Mouse (Mus musculus) hindbrain, embryonic 11.5 days (tissue): Measurements from ENCODE around the gene 4921517D22Rik. TPM values are rescaled to one million over a fixed set of nuclear protein-coding genes. Genes with fewer than 3 reads are reported as not detected.

Experiments used
- ATAC-seq: fragments of 200-750 bp; cut with Nextera tagmentation; 2 replicates; pipeline ENCODE4 v1.8.0; 2017; ENCODE audit warnings: mild to moderate bottlenecking, moderate TSS enrichment, moderate library complexity; ENCODE audit not compliant: low FRiP score
- DNase-seq: peaks from one replicate; pipeline ENCODE4 v3.0.0-alpha.2; 2015; ENCODE audit warnings: low spot score
- H3K27ac ChIP-seq: fragments of 300-500 bp; sonication (generic); 2 replicates; pipeline ENCODE4 v1.5.1; 2014; ENCODE audit warnings: mild to moderate bottlenecking, low read depth, low read length
- H3K27me3 ChIP-seq: fragments of 300-500 bp; sonication (generic); 2 replicates; pipeline ENCODE4 v1.6.1; 2014; ENCODE audit warnings: mild to moderate bottlenecking, low read length, moderate library complexity, mixed read lengths; ENCODE audit not compliant: control insufficient read depth, insufficient read depth
- H3K36me3 ChIP-seq: fragments of 300-500 bp; sonication (generic); 2 replicates; pipeline ENCODE4 v1.6.1; 2014; ENCODE audit warnings: mild to moderate bottlenecking, low read length, moderate library complexity, mixed read lengths; ENCODE audit not compliant: control insufficient read depth, insufficient read depth
- H3K4me1 ChIP-seq: fragments of 300-500 bp; sonication (generic); replicated peaks from 2 replicates; pipeline ENCODE4 v1.6.1; 2014; ENCODE audit warnings: low read length, mixed read lengths; ENCODE audit not compliant: control insufficient read depth, insufficient read depth
- H3K4me2 ChIP-seq: fragments of 300-500 bp; sonication (generic); replicated peaks from 2 replicates; pipeline ENCODE4 v1.6.1; 2014; ENCODE audit warnings: mild to moderate bottlenecking, low read depth, low read length
- H3K4me3 ChIP-seq: fragments of 300-500 bp; sonication (generic); 2 replicates; pipeline ENCODE4 v1.5.1; 2014; ENCODE audit warnings: low read depth, low read length
- H3K9ac ChIP-seq: fragments of 300-500 bp; sonication (generic); 2 replicates; pipeline ENCODE4 v1.6.1; 2014; ENCODE audit warnings: low read depth, low read length
- H3K9me3 ChIP-seq: fragments of 300-500 bp; sonication (generic); 2 replicates; pipeline ENCODE4 v1.6.1; 2016; ENCODE audit warnings: low read length; ENCODE audit not compliant: control insufficient read depth
- WGBS: fragments of 180-500 bp; shearing (Covaris S2); extraction: QIAGEN DNeasy Blood & Tissue Kit; methylation state at CpG from one replicate; pipeline ENCODE4 v1.1.7; 2014; 5-methylcytosine and 5-hydroxymethylcytosine counted together
- polyA plus RNA-seq: library from polyadenylated mRNA; unstranded; fragments of >200 nt; fragmentation: Nextera tagmentation; extraction: Ambion mirVana; gene quantifications from 2 replicates; pipeline ENCODE4 v1.2.1, GENCODE M21; 2014

The 4921517D22Rik gene
- polyA plus RNA-seq, 1 experiment from 2014 or later, result not detected

GRCm38 (mm10) chr13:59674215-59674614 is 19.7 kb downstream of the 4921517D22Rik start:
- Histone ChIP-seq H3K4me1 (peaks cover 7% of the 10 kb centered on the region; the same call in 1 of the 2 replicates), H3K27ac (peak overlapping the region; percentile 91)

GRCm38 (mm10) chr13:59673597-59673996 is 20.3 kb downstream of the 4921517D22Rik start:
- DNase-seq (peak; percentile 53), ATAC-seq (0 out of 2 replicates have a peak, but pooled peaks have one; percentile 14)
- Histone ChIP-seq H3K9ac (peak overlapping the region; percentile 94), H3K27me3 (no peaks in the 10 kb centered on the region), H3K4me1 (peaks cover 7% of the 10 kb centered on the region; the same call in 1 of the 2 replicates), H3K27ac (peak overlapping the region; percentile 91), H3K9me3 (no peaks in the 10 kb centered on the region), H3K4me2 (peak overlapping the region; percentile 71), H3K36me3 (no peaks in the 10 kb centered on the region), H3K4me3 (peak overlapping the region; percentile 84)
- 28% methylated on average over 7 of the region's 7 CpGs for WGBS

More at GRCm38 (mm10) chr13:59674215-59674614, 19.7 kb downstream of the 4921517D22Rik start:
- Histone ChIP-seq H3K4me2 (peak overlapping the region; percentile 71), H3K36me3 (no peaks in the 10 kb centered on the region), H3K9ac (peak overlapping the region; percentile 94), H3K27me3 (no peaks in the 10 kb centered on the region), H3K4me3 (peak overlapping the region; percentile 84), H3K9me3 (no peaks in the 10 kb centered on the region)
- peak; percentile 61 for ATAC-seq
- WGBS, result 1% methylated on average over 3 of the region's 3 CpGs
- peak; percentile 76 for DNase-seq

- H3K9me3 ChIP-seq, result no peaks in the 10 kb centered on the region
- peak overlapping the region; percentile 45; the same call in 1 of the 2 replicates for H3K27ac ChIP-seq
- DNase-seq (no peak), ATAC-seq (no peak)
- no peaks in the 10 kb centered on the region for H3K36me3 ChIP-seq
- H3K4me1 ChIP-seq, result peaks cover 7% of the 10 kb centered on the region; the same call in 1 of the 2 replicates
- H3K4me3 ChIP-seq, result no peak overlapping the region
- 75% methylated on average over 6 of the region's 6 CpGs for WGBS
- H3K9ac ChIP-seq, result no peak overlapping the region
- no peaks in the 10 kb centered on the region for H3K27me3 ChIP-seq
- 0 out of 2 replicates have a peak overlapping the region, but pooled peaks have one; percentile 7 for H3K4me2 ChIP-seq
These were observed 21.7 kb downstream of the 4921517D22Rik start for GRCm38 (mm10) chr13:59672248-59672647.

- Histone ChIP-seq H3K4me1 (peaks cover 7% of the 10 kb centered on the region; the same call in 1 of the 2 replicates), H3K4me3 (no peak overlapping the region), H3K27ac (peak overlapping the region; percentile 45), H3K27me3 (no peaks in the 10 kb centered on the region), H3K4me2 (no peak overlapping the region), H3K36me3 (no peaks in the 10 kb centered on the region), H3K9me3 (no peaks in the 10 kb centered on the region), H3K9ac (no peak overlapping the region)
- WGBS, result 60% methylated on average over 2 of the region's 2 CpGs
- DNase-seq, result peak; percentile 66
- ATAC-seq, result peak; percentile 19; the same call in 1 of the 2 replicates
These were observed 22.4 kb downstream of the 4921517D22Rik start for GRCm38 (mm10) chr13:59671521-59671920.

GRCm38 (mm10) chr13:59669946-59670345 is 24.0 kb downstream of the 4921517D22Rik start:
- WGBS, result 92% methylated on average over 10 of the region's 10 CpGs
- no peak overlapping the region for H3K27ac ChIP-seq
- H3K9me3 ChIP-seq, result no peaks in the 10 kb centered on the region
- H3K27me3 ChIP-seq, result no peaks in the 10 kb centered on the region
- H3K9ac ChIP-seq, result no peak overlapping the region
- peaks cover 7% of the 10 kb centered on the region; the same call in 1 of the 2 replicates for H3K4me1 ChIP-seq
- DNase-seq, result no peak
- H3K4me2 ChIP-seq, result no peak overlapping the region
- H3K36me3 ChIP-seq, result no peaks in the 10 kb centered on the region
- H3K4me3 ChIP-seq, result no peak overlapping the region
- ATAC-seq, result no peak

- H3K27ac ChIP-seq, result no peak overlapping the region
- WGBS, result 83% methylated on average over 11 of the region's 11 CpGs
These were observed 25.3 kb downstream of the 4921517D22Rik start for GRCm38 (mm10) chr13:59668501-59669093.

GRCm38 (mm10) chr13:59667763-59668162 is 26.1 kb downstream of the 4921517D22Rik start:
- Histone ChIP-seq H3K9me3 (no peaks in the 10 kb centered on the region), H3K27me3 (no peaks in the 10 kb centered on the region), H3K4me1 (0 out of 2 replicates have a peak, but pooled peaks cover 3% of the 10 kb centered on the region), H3K27ac (no peak overlapping the region), H3K36me3 (0 out of 2 replicates have a peak, but pooled peaks cover 4% of the 10 kb centered on the region), H3K4me2 (no peak overlapping the region), H3K4me3 (no peak overlapping the region), H3K9ac (no peak overlapping the region)
- WGBS, result 90% methylated on average over 5 of the region's 5 CpGs
- ATAC-seq (no peak), DNase-seq (no peak)

More at GRCm38 (mm10) chr13:59668501-59669093, 25.3 kb downstream of the 4921517D22Rik start:
- Histone ChIP-seq H3K9ac (no peak overlapping the region), H3K4me1 (peaks cover 5% of the 10 kb centered on the region; the same call in 1 of the 2 replicates), H3K27me3 (no peaks in the 10 kb centered on the region), H3K4me3 (no peak overlapping the region), H3K36me3 (0 out of 2 replicates have a peak, but pooled peaks cover 4% of the 10 kb centered on the region), H3K9me3 (no peaks in the 10 kb centered on the region), H3K4me2 (no peak overlapping the region)
- ATAC-seq, result no peak
- DNase-seq, result no peak

GRCm38 (mm10) chr13:59663939-59664712 is 29.8 kb downstream of the 4921517D22Rik start:
- no peak for ATAC-seq
- no peak overlapping the region for H3K4me3 ChIP-seq
- no peak overlapping the region for H3K9ac ChIP-seq
- peaks cover 14% of the 10 kb centered on the region for H3K36me3 ChIP-seq
- WGBS, result 95% methylated on average over 19 of the region's 19 CpGs
- no peak overlapping the region for H3K27ac ChIP-seq
- no peak for DNase-seq
- H3K4me2 ChIP-seq, result no peak overlapping the region
- H3K27me3 ChIP-seq, result no peaks in the 10 kb centered on the region
- H3K9me3 ChIP-seq, result no peaks in the 10 kb centered on the region
- H3K4me1 ChIP-seq, result no peaks in the 10 kb centered on the region
